Mouse (Mus musculus): ENCODE results near the gene 1700057G04Rik.

Gene 1700057G04Rik

DNA sequence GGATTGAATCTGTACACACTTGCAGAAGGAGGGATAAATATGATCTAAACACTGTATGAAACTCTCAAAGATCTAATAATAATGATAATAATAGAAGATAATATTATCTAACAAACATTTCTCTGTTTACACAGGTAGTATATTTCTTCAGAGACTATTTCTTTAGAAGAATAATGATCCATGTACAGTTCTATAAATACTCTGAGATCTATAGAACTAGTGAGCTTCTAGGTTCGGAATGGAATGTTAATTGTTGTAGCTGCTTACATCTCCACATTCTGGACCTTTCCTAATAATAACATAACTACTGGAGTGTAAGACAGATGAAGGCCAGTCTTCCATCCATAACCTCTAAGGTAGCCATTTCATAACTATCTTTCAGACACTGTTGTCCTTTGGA lies at the start of gene 1700057G04Rik:
Gene 1700057G04Rik (plus strand): TSS at position 301 of the 400 bp plus-strand sequence.
- no peak for DNase-seq (ENCODE audit: low spot score)

DNA sequence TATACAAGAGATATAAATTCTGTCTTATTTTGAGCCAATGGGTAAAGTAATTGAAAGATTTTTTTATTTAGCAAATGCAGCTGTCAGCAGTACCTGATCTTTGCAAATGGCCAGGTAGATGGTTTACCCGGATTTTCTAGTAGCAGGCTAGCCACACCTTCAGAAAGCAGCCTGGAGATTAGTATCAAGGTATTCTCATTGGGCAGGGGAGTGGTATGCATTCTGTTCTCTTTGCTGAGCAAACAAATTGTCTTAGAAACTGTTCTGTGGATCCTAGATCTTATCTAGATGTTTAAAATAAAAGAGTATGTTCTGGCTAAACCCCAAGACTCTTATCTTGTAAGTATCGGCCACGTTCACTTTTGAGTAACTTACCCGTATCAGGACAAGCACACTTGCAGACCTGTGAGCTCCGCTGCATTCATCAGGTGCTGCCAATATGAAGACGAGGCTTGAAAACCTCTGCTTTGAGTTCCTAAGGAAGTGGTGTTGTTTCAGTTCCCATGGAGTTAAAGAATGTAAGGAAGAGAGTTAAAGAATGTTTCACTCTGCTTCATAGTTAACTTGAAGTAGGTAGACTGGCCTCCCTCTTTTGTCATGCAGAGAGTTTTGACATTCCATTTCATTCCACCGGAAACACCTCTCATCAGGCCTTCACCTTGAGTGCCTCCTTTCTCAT lies 48.6 kb upstream of the 1700057G04Rik start:
- DNase-seq (ENCODE audit: low spot score): no peak

DNA sequence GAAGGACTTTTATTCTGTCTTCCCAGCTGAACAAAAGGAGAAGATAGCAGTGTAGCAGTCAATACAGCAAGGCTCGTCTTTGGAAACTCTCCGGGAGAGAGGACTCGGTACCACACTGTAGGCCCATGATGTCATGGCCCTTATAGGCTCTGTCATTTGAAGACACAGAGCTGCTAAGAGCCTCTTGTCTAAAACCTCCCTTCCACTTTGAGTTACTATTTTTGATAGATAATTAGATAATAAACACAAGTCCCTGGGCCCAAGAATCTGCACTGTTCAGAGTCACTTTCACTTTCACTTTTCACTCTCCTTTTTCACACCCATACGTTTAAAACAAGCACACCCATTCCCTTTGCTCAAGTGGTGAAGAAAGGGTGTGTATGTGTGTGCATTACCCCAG lies 43.5 kb upstream of the 1700057G04Rik start:
- DNase-seq (ENCODE audit: low spot score): no peak

DNA sequence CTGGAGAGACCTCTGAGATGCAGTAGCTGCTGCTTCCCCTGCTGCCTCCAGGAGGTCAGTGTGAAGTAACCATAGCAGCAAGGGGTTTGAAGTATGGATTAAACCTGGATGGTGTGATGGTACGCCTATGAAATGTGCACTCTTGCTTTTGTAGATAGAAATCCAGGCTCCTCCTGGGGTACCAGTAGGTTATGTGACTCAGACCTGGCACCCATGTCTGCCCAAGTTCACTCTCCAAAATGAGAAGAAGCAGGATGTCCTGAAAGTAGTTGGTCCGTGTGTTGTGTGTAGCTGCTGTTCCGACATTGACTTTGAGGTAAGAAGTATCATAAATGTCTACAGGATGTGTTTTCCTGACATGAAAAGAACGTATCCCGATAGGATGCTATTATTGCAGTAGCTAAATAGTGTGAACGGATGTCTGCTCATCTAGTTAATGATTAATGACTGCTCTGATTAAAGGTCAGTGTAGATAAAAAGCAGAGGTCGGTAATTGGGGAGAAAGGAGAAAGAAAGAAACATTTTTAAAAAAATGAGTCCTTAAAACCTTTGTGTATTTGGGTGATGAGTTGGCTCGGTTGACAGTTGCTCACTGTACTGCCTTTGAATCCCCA lies 42.5 kb upstream of the 1700057G04Rik start:
- no peak for DNase-seq (ENCODE audit: low spot score)

DNA sequence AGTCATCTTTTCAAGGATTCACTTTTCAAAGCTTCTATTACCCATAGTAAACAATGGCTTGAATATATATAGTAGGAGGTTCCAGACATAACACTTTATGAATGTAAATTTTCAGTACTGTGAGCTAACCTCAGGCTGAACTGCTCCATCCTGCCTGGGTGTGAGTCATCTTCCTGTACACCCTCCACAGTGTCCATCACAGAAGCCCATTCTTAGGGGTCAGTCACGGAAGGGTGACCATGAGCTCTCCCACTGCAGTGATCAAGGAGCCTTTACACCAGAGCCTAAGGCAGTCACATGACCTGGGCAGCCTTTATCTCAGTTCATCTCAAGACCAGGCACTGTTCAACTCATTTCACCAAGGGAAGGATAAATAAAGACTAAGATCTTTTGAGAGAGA lies 41.4 kb upstream of the 1700057G04Rik start:
- DNase-seq (ENCODE audit: low spot score): no peak

DNA sequence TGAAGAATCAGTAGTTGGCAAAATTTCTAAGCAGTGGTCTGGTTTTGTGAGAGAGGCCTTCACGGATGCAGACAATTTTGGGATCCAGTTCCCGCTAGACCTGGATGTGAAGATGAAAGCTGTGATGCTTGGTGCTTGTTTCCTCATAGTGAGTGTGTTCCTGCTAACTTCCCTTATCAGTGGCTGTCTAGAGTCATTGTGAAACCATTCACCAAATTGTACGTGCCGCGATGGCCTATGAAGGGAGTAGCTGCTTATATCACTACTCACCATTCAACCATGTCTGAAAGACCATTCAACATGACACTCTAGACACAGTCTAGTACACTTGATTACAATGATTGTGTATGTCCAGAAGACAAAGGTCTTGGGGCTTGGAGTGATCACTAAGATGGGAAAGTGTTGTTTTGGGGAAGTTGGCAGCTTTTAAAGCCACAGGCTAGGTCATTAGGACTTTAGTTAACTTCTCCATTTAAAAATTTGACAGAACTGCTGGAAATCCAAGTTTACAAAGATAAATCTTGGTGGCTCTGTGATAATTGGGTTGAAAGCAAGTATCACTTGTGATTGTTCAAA lies 39.3 kb upstream of the 1700057G04Rik start:
- DNase-seq (ENCODE audit: low spot score): no peak

DNA sequence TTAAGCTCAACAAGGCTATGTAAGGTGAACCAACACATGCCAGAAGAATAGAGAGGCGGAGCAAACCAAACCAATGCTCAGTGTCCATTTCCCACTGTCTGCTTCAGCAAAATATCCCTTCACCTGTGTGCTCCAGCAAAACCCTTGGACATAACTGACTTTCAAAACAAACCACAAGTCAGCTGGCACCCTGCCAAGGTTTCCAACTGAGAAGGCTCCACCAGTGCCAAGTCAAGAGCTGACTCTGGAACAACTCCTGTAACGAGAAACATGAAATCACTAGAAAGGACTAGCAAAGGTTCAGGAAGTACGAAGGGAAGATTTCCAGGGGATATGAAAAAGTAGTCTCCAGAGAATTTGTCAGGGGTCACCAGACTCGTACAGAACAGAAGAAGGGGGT lies 38.2 kb upstream of the 1700057G04Rik start:
- DNase-seq (ENCODE audit: low spot score): no peak

DNA sequence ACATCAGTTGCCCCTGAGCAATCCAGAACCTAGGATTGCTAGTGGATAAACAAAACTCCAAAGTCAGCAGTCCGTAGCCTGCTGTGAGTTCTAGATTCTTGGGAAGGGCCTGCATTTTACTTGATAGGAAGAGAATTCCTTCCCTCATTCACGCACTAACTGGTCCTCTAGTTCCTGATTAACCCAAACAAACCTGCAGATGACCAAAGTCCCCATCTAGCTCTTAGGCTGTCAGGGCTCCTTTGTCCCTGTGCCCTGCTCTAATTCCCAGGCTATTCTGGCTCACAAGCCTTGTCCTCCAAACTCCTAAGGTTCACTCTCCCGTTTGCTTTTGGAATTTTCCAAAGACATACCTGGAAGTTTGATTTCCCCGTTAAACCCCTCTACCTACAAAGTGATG lies 36.5 kb upstream of the 1700057G04Rik start:
- no peak for DNase-seq (ENCODE audit: low spot score)

DNA sequence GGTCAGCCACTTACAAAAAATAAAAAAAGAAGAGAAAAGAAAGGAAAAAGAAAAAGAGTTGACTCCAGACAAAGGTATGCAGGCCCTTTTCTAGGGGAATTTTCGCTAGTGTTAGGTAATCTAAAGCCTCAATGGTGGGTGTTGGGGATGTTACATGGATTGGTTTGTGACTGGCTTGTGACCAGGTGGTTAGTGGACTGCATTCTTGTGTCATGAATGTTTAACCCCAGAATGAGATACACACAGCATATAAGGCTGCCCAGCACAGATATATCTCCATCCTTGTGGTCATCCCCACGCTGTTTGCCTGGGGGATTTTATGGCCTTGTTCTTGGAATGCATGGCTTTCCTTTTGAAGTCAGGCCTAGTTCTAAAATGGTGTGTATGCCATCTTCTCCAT lies 35.9 kb upstream of the 1700057G04Rik start:
- DNase-seq (ENCODE audit: low spot score): no peak

DNA sequence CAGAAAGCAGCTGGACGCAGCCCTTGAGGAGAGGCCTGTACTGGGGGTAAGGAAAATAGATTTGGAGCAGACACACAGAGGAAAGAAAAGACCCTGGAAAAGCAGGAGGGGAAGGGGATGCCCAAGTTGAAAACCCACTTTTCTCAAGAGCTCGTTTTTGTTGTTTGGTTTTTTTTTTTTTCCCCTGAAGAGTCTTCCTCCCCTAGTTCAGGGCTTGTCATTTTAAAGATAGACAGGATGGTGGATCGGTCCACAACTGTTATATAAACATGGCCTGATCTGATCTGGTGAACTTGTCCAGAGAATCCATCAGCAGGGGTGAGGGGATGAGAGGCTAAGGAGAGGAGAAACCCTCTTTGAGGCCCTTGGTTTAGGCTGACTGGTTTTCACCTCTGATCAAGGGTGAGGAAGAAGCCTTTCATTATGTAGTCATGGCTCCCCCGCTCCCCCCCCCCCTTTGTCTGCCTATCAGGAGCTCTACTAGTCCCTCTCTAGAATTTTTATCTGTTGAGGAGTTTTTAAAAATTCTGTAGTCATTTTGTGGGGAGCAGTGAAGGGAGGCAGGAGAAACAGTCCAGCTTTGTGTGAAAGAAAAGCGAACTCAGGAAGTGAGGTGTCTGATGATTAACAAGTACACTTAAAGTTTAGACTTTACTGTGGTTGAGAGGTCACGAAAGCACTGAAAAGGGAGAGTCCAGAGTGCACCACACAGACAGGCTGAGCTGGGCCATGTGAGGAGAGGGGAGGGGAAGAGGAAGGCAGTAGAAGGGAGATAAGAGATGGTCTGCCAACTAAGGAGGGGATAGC lies 35.0 kb upstream of the 1700057G04Rik start:
- DNase-seq (ENCODE audit: low spot score): no peak

DNA sequence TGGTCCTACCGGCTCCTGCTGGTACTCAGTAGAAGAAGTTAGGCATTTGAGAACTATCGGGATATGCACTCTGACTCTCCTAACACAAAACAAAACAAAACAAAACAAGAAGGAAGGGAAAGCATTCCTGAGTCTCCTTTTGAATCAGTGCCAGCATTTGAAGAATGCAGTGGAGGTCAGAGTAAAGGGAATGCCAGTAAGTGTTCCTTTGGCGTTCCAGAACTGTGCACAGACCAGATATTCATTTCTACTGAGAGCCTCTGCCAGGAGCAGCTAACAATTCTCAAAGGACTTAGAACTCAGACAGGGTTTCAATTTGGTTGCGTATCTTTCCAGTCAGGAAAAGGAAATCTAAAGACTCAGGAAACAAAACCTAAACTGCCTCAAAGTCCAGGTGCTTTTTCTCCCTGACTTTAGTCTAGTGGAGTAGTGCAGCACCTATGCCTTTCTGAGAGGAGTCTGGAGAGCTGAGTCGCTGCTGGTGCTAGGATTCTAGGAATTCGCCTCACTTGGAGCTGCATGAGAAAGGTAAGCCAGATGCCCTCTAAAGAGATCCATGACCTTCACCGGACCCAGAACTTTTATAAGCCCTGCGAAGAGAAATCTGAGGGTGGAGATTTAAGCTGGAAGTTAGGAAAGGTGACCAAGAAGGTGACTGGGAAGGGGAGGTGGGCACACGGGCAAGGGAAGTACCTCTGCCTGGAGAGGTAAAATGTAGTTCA lies 33.5 kb upstream of the 1700057G04Rik start, which contains the start of gene Plscr2:
Gene Plscr2 (plus strand): TSS at position 117 of the 722 bp plus-strand sequence.
- no peak for DNase-seq (ENCODE audit: low spot score)

DNA sequence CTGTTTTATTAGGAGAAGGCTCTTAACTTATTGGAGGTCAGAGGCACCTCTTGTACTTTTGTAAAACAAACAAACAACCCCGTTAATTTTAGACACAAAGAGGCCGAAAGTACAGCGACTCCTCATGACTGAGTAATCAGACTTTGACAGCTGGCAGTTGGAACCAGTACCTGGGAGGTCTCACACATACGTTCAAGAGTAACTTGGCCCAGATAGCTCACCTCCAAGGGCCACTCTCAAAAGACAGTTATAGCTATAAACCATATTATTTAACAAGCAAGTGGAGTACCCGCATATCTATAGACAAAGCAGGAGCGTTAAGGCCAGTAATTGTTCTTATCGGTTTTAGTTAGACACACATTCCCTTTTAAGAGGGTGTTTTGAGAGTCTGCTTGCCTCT lies 32.8 kb upstream of the 1700057G04Rik start:
- no peak for DNase-seq (ENCODE audit: low spot score)

DNA sequence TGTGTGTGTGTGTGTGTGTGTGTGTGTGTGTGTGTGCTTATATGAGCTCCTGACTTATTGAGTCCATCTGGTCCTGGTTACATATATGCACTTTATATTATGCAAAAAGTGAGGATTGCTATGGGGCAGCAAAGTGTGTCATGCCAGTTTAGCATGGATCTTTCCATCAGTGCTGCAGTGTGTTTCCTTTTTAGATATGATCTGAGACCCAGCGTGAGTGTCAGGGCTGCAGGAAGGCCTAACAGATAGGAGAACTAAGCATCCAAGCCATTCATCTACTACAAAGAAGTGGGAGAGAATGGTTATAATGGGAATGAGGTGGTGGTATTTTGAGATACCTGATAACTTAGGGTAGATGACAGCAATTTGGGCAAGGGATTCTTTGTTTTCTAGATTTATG lies 29.1 kb upstream of the 1700057G04Rik start:
- DNase-seq (ENCODE audit: low spot score): no peak

DNA sequence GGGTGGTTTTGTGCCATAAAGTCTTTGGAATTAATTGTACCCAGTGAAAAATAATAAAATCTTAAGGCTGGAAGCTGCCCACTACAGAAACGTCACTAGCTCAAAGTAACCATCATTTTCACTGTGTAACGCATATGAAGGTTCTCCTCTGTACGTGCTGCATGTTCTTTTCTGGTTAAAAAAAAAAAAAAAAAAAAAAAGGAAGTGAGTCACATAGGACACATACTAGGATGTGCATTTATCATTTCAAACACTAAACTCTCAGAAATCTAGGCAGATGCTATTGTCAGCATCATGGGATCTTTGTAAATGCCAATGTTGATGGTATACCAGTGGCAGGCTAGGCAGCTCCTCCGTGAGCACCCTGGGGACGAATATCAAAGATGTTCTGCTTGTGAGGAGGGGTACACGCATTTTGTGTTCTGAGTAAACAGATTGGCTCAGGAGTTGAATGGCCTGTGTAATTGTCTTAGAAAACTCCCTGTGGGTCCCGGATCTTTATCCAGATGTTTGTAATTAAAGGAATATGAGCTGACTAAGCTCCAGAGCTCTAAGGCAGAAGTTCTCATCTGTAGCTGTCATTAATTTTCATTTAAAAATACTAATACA lies 26.5 kb upstream of the 1700057G04Rik start:
- DNase-seq (ENCODE audit: low spot score): no peak

DNA sequence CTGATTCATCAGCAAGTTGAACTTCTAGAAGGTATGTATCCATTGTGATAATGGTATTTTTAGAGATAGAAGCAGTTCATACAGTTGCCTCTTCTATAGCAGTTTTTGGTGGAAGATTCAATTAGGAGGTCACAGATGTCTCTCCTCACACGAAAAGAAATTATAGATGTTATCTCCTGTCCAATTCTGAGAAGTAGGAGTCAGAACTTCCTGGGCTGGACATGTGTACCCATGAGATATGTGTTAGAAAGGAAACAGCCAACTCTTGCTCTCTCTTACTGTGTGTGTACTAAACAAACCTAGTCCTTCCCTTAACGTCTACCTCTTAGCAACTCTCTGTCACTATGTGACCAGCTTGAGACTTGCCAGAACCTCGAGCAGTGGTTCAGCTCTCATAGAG lies 19.5 kb upstream of the 1700057G04Rik start:
- DNase-seq (ENCODE audit: low spot score): no peak

DNA sequence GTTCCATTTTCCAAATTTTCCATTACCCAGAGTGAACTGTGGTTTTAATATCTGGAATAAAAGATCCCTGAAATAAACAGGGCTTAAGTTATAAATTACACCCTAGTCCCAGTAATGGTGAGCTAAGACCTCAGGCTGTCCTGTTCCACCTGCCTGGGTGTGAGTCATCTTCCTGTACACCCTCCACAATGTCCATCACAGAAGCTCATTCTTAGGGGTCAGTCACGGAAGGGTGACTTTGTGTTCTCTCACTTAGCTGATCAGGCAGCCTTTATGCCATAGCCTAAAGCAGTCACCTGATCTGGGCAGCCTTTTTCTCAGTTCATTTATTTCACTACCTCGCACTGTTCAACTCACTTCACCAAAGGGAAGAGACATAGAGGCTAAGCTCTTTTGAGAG lies 17.0 kb upstream of the 1700057G04Rik start:
- DNase-seq (ENCODE audit: low spot score): no peak

DNA sequence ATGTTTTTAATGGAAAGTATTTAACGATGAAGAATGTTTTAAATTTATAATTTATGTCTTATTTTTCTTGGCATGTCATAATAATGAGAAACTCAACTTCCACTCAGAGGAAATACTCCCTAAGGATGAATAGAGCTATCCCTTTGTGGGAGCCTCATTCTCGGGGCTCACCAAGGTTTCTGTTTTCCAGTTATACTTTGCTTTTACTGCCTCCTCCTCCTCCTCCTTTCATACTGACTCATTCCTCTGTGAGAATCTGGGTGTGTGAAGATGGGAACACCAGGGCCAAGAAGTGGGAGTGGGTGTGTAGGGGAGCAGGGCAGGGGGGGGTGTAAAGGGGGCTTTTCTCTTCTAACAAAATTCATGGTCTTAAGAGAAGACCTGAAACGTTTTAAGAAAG lies 16.3 kb upstream of the 1700057G04Rik start:
- DNase-seq (ENCODE audit: low spot score): no peak

DNA sequence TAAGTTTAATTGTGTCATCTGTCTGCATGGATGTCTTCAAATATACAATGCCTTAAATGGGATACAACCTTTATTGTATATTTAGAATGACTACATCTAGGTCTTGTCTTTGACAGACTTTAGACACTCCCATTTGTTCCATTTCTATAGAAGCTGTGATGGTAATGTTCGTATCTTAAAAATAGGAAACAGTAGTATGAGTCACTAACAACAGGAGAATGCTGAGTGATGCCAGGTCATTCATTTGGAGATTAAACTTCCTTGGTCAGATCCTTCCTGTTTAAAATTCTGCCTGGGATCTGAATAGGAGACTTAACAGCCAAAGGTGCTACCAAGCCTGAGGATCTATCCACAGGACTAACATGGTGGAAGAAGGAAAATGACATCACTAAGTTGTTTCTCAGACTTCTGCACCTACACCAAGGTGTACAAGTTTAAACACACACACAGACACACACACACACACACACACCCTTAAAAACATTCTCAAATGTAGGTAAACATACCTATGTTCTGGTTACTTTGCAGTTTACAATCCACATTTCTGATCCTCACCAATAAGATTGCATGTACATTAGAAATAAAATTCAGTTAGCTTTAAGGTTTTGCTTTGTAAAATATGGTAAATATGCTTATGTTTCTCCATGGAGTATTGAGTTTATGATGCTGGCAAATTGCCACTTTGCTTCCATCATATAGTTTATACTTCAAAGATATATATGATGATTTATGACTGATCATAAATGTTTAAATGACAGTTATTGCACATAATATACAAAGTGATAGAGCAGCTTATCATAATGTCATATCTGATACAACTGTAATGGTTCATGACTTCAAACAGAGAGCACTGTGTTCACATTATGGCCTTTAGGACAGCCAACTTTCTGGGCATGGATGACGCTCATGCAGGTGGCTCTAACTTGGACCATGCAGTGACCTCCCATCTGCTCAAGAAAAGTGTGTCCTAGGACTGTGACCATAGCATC lies 15.3 kb upstream of the 1700057G04Rik start:
- DNase-seq (ENCODE audit: low spot score): no peak

DNA sequence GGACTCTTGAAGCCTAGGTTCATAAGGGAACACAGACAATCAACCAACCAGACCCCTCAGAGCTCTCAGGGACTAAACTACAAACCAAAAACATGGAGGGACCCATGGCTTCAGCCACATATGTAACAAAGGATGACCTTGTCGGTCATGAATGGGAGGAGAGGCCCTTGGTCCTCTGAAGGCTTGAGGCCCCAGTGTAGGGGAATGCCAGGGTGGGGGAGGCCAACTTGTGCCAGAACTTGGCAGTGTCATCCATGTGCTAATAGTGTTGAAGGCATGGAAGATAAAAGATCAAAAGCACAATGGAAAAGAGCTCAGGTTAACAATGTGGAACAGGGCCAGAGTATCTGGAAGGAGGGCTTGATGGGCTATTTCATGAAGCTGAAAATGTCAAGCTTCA lies 10.9 kb upstream of the 1700057G04Rik start:
- DNase-seq (ENCODE audit: low spot score): no peak

DNA sequence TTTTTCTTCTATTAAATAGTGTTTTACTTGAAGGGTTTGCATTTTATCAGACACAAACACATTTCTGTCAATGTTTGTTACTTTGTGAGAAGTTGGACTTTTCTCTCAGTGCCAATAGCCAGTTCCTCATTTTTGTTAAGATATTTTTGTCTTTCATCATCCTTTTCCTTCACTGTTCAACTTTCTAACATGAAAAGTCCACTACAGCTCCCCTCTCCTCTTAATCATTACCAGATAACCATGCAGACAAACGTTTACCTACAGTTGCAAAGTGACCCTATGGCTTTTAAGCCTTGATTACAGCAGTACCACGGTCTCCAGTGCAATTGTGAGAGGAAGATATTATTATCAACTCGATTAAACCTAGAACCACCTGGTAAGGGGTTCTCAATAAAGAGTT lies 8.0 kb upstream of the 1700057G04Rik start:
- no peak for DNase-seq (ENCODE audit: low spot score)
